Mouse (Mus musculus): Measurements from ENCODE around the gene Cd37. TPM values are rescaled to one million over a fixed set of nuclear protein-coding genes. Genes with fewer than 3 reads are reported as not detected.

The Cd37 gene
- polyA plus RNA-seq, 1 experiment = 30.1 TPM

DNA sequence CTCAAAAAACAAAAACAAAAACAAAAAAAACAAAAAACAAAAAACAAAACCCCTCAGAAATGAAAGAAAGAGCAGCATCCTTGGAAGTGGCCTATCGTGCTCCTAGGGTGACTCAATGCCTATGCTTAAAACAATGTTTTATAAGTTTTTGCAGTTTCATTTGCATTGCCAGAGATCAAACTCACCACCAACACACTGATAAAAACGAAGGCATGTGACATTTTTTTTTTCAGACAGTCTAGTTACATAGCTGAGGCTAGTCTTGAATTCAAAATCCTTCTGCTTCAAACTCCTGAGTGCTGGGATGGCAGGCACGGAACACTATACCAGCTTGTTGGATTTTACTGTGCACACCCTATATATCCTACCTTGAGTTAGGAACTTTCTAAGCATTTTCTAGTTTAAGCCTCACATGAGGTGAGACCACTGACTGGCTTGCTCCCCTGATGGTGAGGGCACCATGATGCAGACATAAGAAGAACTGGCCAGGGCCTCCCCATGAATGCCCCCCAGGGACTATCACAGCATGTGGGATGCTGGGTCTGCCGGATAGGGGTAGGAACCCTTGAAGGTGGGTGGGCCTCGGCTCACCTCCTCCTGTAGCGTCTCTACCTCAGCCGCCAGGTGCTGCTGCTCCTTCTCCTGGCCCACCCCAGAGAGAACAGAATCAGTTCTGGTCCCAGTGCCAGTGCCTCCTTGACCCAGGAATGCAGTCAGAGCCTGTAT, 46.2 kb downstream of the Cd37 start:
- Histone ChIP-seq H3K27ac (ENCODE audit: insufficient read depth, low read depth, low read length) (no peak overlapping the region), H3K36me3 (ENCODE audit: control insufficient read depth, insufficient read depth, low read length) (no peaks in the 10 kb centered on the region), H3K27me3 (replicated peaks; ENCODE audit: control insufficient read depth, insufficient read depth, low read length) (no peaks in the 10 kb centered on the region), H3K4me1 (ENCODE audit: control insufficient read depth, insufficient read depth, low read length) (no peaks in the 10 kb centered on the region), H3K4me3 (ENCODE audit: insufficient read depth, low read depth, low read length) (no peak overlapping the region)
- TF ChIP-seq CTCF (conservative IDR thresholded peaks at IDR 0.05; ENCODE audit: insufficient read depth, insufficient read length, low read depth, low read length) = no peak
- TF ChIP-seq POLR2A (IDR thresholded peaks at IDR 0.05; ENCODE audit: low read depth, low read length) = no peak
- WGBS = 82% methylated on average over 7 of the region's 7 CpGs
- no peak for DNase-seq

DNA sequence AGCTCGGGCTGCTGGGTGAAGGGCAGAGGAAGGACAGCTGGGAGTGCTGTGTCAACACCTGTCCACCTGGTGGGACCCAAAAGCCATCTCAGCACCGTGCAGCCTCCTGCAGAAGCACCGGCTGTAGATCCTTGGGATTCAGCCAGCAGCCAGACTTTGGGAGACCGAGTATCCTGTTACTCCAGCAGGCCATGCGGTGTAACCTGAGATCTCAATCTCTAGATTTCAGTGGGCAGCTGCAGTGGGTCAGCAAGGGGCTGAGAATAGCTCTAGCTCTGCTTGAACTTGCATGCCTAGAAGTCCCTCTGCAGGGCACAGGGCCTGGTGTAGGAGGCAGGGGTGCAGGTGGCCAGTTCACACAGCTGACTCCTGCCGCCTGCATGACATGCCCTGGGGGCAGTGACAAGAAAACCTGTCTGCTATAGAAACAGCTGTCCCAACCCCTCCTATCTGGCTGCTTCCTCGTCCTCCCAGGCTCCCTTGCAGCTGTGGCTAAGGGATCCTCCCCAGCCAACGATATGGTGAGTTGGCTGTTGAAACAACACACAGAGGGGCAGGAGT, 47.0 kb downstream of the Cd37 start:
- Histone ChIP-seq H3K27me3 (replicated peaks; ENCODE audit: control insufficient read depth, insufficient read depth, low read length) (no peaks in the 10 kb centered on the region), H3K27ac (ENCODE audit: insufficient read depth, low read depth, low read length) (no peak overlapping the region), H3K4me3 (ENCODE audit: insufficient read depth, low read depth, low read length) (no peak overlapping the region), H3K36me3 (ENCODE audit: control insufficient read depth, insufficient read depth, low read length) (no peaks in the 10 kb centered on the region), H3K4me1 (ENCODE audit: control insufficient read depth, insufficient read depth, low read length) (no peaks in the 10 kb centered on the region)
- 33% methylated on average over 8 of the region's 8 CpGs for WGBS
- DNase-seq = no peak
- TF ChIP-seq CTCF (conservative IDR thresholded peaks at IDR 0.05; ENCODE audit: insufficient read depth, insufficient read length, low read depth, low read length) = no peak
- TF ChIP-seq POLR2A (IDR thresholded peaks at IDR 0.05; ENCODE audit: low read depth, low read length) = no peak

DNA sequence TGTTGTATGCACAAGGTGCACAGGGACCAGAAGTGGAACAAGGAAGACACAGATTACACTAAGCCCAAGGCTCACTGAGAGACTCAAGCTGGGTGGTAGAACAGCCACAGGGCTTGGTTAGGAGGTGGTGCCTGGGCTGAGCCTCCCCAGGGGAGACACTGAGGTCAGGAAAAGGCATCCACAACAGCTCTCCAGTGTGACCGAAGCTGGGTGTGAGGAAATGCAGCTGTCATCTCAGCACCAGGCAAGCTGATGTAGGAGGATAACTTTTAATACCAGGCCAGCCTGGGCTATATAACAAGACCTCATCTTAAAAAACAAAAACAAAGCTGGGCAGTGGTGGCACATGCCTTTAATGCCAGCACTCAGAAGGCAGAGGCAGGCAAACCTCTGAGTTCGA, 47.8 kb downstream of the Cd37 start:
- Histone ChIP-seq H3K4me3 (ENCODE audit: insufficient read depth, low read depth, low read length) (no peak overlapping the region), H3K36me3 (ENCODE audit: control insufficient read depth, insufficient read depth, low read length) (no peaks in the 10 kb centered on the region), H3K4me1 (ENCODE audit: control insufficient read depth, insufficient read depth, low read length) (no peaks in the 10 kb centered on the region), H3K27me3 (replicated peaks; ENCODE audit: control insufficient read depth, insufficient read depth, low read length) (no peaks in the 10 kb centered on the region), H3K27ac (ENCODE audit: insufficient read depth, low read depth, low read length) (no peak overlapping the region)
- TF ChIP-seq POLR2A (IDR thresholded peaks at IDR 0.05; ENCODE audit: low read depth, low read length) = no peak
- TF ChIP-seq CTCF (conservative IDR thresholded peaks at IDR 0.05; ENCODE audit: insufficient read depth, insufficient read length, low read depth, low read length) = no peak
- WGBS = 72% methylated on average over 2 of the region's 2 CpGs
- no peak for DNase-seq

DNA sequence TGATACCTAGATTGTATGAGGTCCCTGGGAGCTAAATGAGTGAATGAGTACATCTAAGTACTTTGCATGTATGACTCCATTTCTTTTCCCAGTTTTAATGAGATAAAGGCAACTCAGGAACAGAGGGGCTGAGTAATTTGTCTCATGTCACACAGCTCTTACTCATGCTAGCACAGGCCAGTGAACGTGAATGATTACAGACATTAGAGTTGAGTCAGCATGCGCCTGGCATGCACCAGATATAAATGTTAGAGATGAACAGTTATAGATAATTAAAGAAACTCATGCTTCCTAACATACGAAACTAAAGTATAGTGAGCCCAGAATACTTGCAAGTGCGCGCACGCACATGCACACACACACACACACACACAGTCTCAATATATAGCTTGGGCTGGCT, 48.7 kb downstream of the Cd37 start:
- TF ChIP-seq CTCF (conservative IDR thresholded peaks at IDR 0.05; ENCODE audit: insufficient read depth, insufficient read length, low read depth, low read length) (no peak), POLR2A (IDR thresholded peaks at IDR 0.05; ENCODE audit: low read depth, low read length) (no peak)
- Histone ChIP-seq H3K4me3 (ENCODE audit: insufficient read depth, low read depth, low read length) (no peak overlapping the region), H3K27me3 (replicated peaks; ENCODE audit: control insufficient read depth, insufficient read depth, low read length) (no peaks in the 10 kb centered on the region), H3K27ac (ENCODE audit: insufficient read depth, low read depth, low read length) (no peak overlapping the region), H3K4me1 (ENCODE audit: control insufficient read depth, insufficient read depth, low read length) (no peaks in the 10 kb centered on the region), H3K36me3 (ENCODE audit: control insufficient read depth, insufficient read depth, low read length) (no peaks in the 10 kb centered on the region)
- WGBS = 92% methylated on average over 6 of the region's 6 CpGs
- no peak for DNase-seq

DNA sequence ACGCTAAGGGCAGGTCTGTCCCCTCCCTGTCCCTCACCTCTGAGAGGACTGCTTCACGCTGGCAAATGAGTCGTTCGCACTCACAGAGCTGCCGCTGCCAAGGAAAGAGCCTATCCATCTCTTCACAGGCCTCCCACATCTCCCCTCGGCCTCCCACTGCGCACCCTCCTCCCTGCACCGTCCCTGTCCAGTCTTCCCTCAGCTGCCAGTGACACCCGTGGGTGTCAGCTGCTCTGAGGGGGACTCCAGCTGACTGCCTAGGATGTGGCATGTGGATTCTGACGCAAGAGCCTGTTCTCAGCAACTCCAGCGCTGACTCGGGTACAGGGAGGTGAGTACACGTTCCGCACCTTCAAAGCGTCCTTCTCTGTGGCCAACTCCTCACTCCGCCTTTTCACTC, 49.3 kb downstream of the Cd37 start:
- no peak for DNase-seq
- Histone ChIP-seq H3K27ac (ENCODE audit: insufficient read depth, low read depth, low read length) (no peak overlapping the region), H3K4me3 (ENCODE audit: insufficient read depth, low read depth, low read length) (no peak overlapping the region), H3K36me3 (ENCODE audit: control insufficient read depth, insufficient read depth, low read length) (no peaks in the 10 kb centered on the region), H3K27me3 (replicated peaks; ENCODE audit: control insufficient read depth, insufficient read depth, low read length) (no peaks in the 10 kb centered on the region), H3K4me1 (ENCODE audit: control insufficient read depth, insufficient read depth, low read length) (no peaks in the 10 kb centered on the region)
- TF ChIP-seq CTCF (conservative IDR thresholded peaks at IDR 0.05; ENCODE audit: insufficient read depth, insufficient read length, low read depth, low read length) = no peak
- no peak for TF ChIP-seq POLR2A (IDR thresholded peaks at IDR 0.05; ENCODE audit: low read depth, low read length)
- WGBS = 51% methylated on average over 16 of the region's 16 CpGs

DNA sequence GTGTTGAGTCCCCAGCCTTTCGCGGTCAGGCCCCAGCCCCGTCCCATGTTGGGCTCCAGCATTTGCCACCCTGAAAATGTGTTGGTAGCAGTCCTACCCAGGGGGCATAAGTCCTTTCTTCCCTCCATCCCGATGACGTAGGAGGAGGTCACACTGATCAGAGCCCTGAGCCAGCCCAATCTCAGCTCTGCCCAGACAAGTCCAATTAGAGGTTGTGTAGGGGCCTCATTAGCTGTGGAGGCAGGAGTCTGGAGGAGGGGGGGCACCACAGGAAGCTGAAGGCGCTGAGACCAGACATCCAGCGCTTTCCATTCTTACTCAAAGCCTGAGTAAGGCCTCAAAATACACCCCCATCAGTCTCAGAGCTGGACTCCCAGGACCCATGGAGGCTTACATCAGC, 53.0 kb downstream of the Cd37 start:
- peaks cover 1% of the 10 kb centered on the region for H3K27me3 ChIP-seq (replicated peaks; ENCODE audit: control insufficient read depth, insufficient read depth, low read length)
- no peak for DNase-seq
- no peaks in the 10 kb centered on the region for H3K4me1 ChIP-seq (ENCODE audit: control insufficient read depth, insufficient read depth, low read length)
- H3K27ac ChIP-seq (ENCODE audit: insufficient read depth, low read depth, low read length) = no peak overlapping the region
- WGBS = 85% methylated on average over 7 of the region's 7 CpGs
- no peaks in the 10 kb centered on the region for H3K36me3 ChIP-seq (ENCODE audit: control insufficient read depth, insufficient read depth, low read length)
- H3K4me3 ChIP-seq (ENCODE audit: insufficient read depth, low read depth, low read length) = no peak overlapping the region
- TF ChIP-seq CTCF (conservative IDR thresholded peaks at IDR 0.05; ENCODE audit: insufficient read depth, insufficient read length, low read depth, low read length) (no peak), POLR2A (IDR thresholded peaks at IDR 0.05; ENCODE audit: low read depth, low read length) (no peak)

DNA sequence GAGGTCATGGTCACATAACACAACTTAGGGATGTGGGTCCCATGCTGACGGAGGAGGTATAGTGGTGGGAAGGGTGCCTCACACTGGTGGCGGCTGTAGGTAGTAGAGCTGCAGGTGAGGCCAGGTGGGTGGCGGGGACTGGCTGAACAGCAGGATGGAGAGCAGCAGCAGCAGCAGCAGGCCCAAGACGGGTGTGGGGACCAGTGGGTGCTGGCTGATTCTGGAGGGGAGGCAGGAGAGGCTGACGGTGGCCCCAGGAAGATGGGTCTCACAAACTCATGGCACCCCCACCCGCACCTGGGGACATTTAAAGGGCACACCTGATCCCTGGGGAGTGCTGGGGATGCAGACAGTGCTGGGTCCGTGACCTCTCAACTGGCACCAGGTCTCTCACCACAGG, 55.2 kb downstream of the Cd37 start:
- Histone ChIP-seq H3K4me3 (ENCODE audit: insufficient read depth, low read depth, low read length) (no peak overlapping the region), H3K27me3 (replicated peaks; ENCODE audit: control insufficient read depth, insufficient read depth, low read length) (peaks cover 1% of the 10 kb centered on the region), H3K27ac (ENCODE audit: insufficient read depth, low read depth, low read length) (no peak overlapping the region), H3K4me1 (ENCODE audit: control insufficient read depth, insufficient read depth, low read length) (no peaks in the 10 kb centered on the region), H3K36me3 (ENCODE audit: control insufficient read depth, insufficient read depth, low read length) (no peaks in the 10 kb centered on the region)
- no peak for TF ChIP-seq CTCF (conservative IDR thresholded peaks at IDR 0.05; ENCODE audit: insufficient read depth, insufficient read length, low read depth, low read length)
- no peak for TF ChIP-seq POLR2A (IDR thresholded peaks at IDR 0.05; ENCODE audit: low read depth, low read length)
- WGBS = 82% methylated on average over 7 of the region's 7 CpGs
- no peak for DNase-seq

Other genes with a start within 250 kb of the Cd37 start
- gene Irf3, start 241.5 kb downstream of the Cd37 start, polyA plus RNA-seq (2012; rRNA removed) = 105 and 107 TPM in 2 replicates
- gene Bcl2l12, start 240.4 kb downstream of the Cd37 start, polyA plus RNA-seq (2012; rRNA removed) = 20.0 and 21.4 TPM in 2 replicates
- 38.8 and 41.1 TPM in 2 replicates for gene Scaf1, start 222.8 kb downstream of the Cd37 start, polyA plus RNA-seq (2012; rRNA removed)
- 82.3 and 84.1 TPM in 2 replicates for gene Rras, start 221.2 kb downstream of the Cd37 start, polyA plus RNA-seq (2012; rRNA removed)
- 7.1 and 9.1 TPM in 2 replicates for gene Prr12, start 186.2 kb downstream of the Cd37 start, polyA plus RNA-seq (2012; rRNA removed)
- 60.4 and 67.6 TPM in 2 replicates for gene Nosip, start 176.7 kb downstream of the Cd37 start, polyA plus RNA-seq (2012; rRNA removed)
- gene Prrg2, start 176.4 kb downstream of the Cd37 start, polyA plus RNA-seq (2012; rRNA removed) = 80.9 and 95.4 TPM in 2 replicates
- gene Rcn3, start 146.9 kb downstream of the Cd37 start, polyA plus RNA-seq (2012; rRNA removed) = 67.0 and 68.7 TPM in 2 replicates
- 240 and 244 TPM in 2 replicates for gene Fcgrt, start 135.3 kb downstream of the Cd37 start, polyA plus RNA-seq (2012; rRNA removed)
- 176 and 310 TPM in 2 replicates for gene Rps11, start 114.7 kb downstream of the Cd37 start, polyA plus RNA-seq (2012; rRNA removed)
- gene Rpl13a, start 110.4 kb downstream of the Cd37 start, polyA plus RNA-seq (2012; rRNA removed) = 1,329 and 1,360 TPM in 2 replicates
- 5.6 TPM in 2 replicates for gene Gm45713, start 102.9 kb downstream of the Cd37 start, polyA plus RNA-seq (2012; rRNA removed)
- 36.8 and 37.7 TPM in 2 replicates for gene Flt3l, start 102.7 kb downstream of the Cd37 start, polyA plus RNA-seq (2012; rRNA removed)
- 80.3 and 84.9 TPM in 2 replicates for gene Pih1d1, start 84.8 kb downstream of the Cd37 start, polyA plus RNA-seq (2012; rRNA removed)
- gene Aldh16a1, start 84.5 kb downstream of the Cd37 start, polyA plus RNA-seq (2012; rRNA removed) = 106 and 119 TPM in 2 replicates
- not detected in 2 replicates for gene Slc17a7, start 75.2 kb downstream of the Cd37 start, polyA plus RNA-seq (2012; rRNA removed)
- gene Gfy, start 59.5 kb downstream of the Cd37 start, polyA plus RNA-seq (2012; rRNA removed) = not detected in 2 replicates
- gene Pth2, start 58.1 kb downstream of the Cd37 start, polyA plus RNA-seq (2012; rRNA removed) = not detected in 2 replicates
- 0.04 and 0.05 TPM in 2 replicates for gene Ccdc155, start 34.2 kb downstream of the Cd37 start, polyA plus RNA-seq (2012; rRNA removed)
- 0.39 and 0.54 TPM in 2 replicates for gene Dkkl1, start 27.0 kb downstream of the Cd37 start, polyA plus RNA-seq (2012; rRNA removed)
- 10.0 and 13.2 TPM in 2 replicates for gene Tead2, start 23.4 kb downstream of the Cd37 start, polyA plus RNA-seq (2012; rRNA removed)
- 0.05 TPM in 1 of 2 replicates, not detected in the other for gene Slc6a16, start 2.0 kb upstream of the Cd37 start, polyA plus RNA-seq (2012; rRNA removed)
- 0.14 and 0.19 TPM in 2 replicates for gene Slc6a21, start 38.4 kb upstream of the Cd37 start, polyA plus RNA-seq (2012; rRNA removed)
- gene Trpm4, start 94.7 kb upstream of the Cd37 start, polyA plus RNA-seq (2012; rRNA removed) = 17.9 and 18.2 TPM in 2 replicates
- gene Hrc, start 96.2 kb upstream of the Cd37 start, polyA plus RNA-seq (2012; rRNA removed) = 0.14 and 3.2 TPM in 2 replicates
- gene Ppfia3, start 127.9 kb upstream of the Cd37 start, polyA plus RNA-seq (2012; rRNA removed) = 0.50 and 0.64 TPM in 2 replicates
- gene Lin7b, start 131.5 kb upstream of the Cd37 start, polyA plus RNA-seq (2012; rRNA removed) = 2.7 and 3.9 TPM in 2 replicates
- gene Snrnp70, start 156.6 kb upstream of the Cd37 start, polyA plus RNA-seq (2012; rRNA removed) = 137 and 138 TPM in 2 replicates
- gene Kcna7, start 166.5 kb upstream of the Cd37 start, polyA plus RNA-seq (2012; rRNA removed) = 0.07 and 0.91 TPM in 2 replicates
- 0.44 and 0.58 TPM in 2 replicates for gene Ntf5, start 174.6 kb upstream of the Cd37 start, polyA plus RNA-seq (2012; rRNA removed)
- gene Lhb, start 181.7 kb upstream of the Cd37 start, polyA plus RNA-seq (2012; rRNA removed) = not detected in 2 replicates
- gene Gys1, start 195.7 kb upstream of the Cd37 start, polyA plus RNA-seq (2012; rRNA removed) = 57.4 and 61.2 TPM in 2 replicates
- 36.3 and 42.7 TPM in 2 replicates for gene Ruvbl2, start 199.0 kb upstream of the Cd37 start, polyA plus RNA-seq (2012; rRNA removed)
- 6,932 and 8,155 TPM in 2 replicates for gene Ftl1, start 220.8 kb upstream of the Cd37 start, polyA plus RNA-seq (2012; rRNA removed)
- 104 and 112 TPM in 2 replicates for gene Bax, start 227.8 kb upstream of the Cd37 start, polyA plus RNA-seq (2012; rRNA removed)
- gene Tulp2, start 242.8 kb upstream of the Cd37 start, polyA plus RNA-seq (2012; rRNA removed) = 0.20 and 0.46 TPM in 2 replicates
- 1.1 and 1.2 TPM in 2 replicates for gene Gm45808, start 247.7 kb upstream of the Cd37 start, polyA plus RNA-seq (2012; rRNA removed)
- gene Dhdh, start 249.7 kb upstream of the Cd37 start, polyA plus RNA-seq (2012; rRNA removed) = 6.0 and 6.1 TPM in 2 replicates